ENCODE assay signal across 12 mouse cellular contexts in the genomic region with DNA sequence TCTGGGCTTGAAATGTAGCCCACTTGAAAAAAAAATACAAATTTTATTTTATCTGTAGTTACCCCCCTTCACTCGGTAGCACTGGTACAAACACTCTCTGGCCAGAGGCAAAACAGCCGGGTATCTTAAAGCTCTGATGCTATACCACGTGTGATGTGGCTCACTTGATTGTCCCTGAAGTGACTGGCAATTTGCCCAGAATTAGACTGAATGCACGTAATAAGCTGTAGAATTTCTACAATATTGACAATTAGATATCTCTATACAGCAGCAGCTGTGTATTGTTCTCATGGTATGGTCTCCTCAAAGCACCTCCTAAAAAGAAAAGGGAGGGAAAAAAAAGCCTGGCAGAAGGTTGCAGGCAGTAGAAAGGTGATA.
DNase-seq lines count a peak whose midpoint lies in the region; ATAC-seq and TF ChIP-seq lines count a peak whose summit lies in the region.
"Had no signal": no experiment of that assay in that cellular context is flagged by ENCODE, and none has a peak within 500 bp of the region (broad histone marks: within the 10 kb centered on the region; RNA-seq: fewer than 3 reads in every experiment).

No protein-coding gene starts in this region.

- H3K4me1 ChIP-seq in intestine, embryonic 15.5 days (replicated peaks) = no peaks in the 10 kb centered on the region
- no peaks in the 10 kb centered on the region for H3K4me1 ChIP-seq in intestine, postnatal 0 days (replicated peaks; ENCODE audit: control insufficient read depth, insufficient read depth, low read length)
- H3K4me1 ChIP-seq in embryonic facial prominence, embryonic 12.5 days = peaks cover 7% of the 10 kb centered on the region; the same call in 1 of the 2 replicates
- peaks cover 5% of the 10 kb centered on the region; the same call in 1 of the 2 replicates for H3K4me1 ChIP-seq in hindbrain, embryonic 14.5 days (replicated peaks; ENCODE audit: control insufficient read depth, insufficient read depth, low read length)
- H3K4me1 ChIP-seq in midbrain, postnatal 0 days (ENCODE audit: insufficient read depth, low read length) = no peaks in the 10 kb centered on the region

- H3K4me2 ChIP-seq in intestine, embryonic 15.5 days (replicated peaks) = no peak overlapping the region
- H3K4me2 ChIP-seq in intestine, postnatal 0 days (replicated peaks; ENCODE audit: low read depth) = no peak overlapping the region
- no peak overlapping the region for H3K4me2 ChIP-seq in embryonic facial prominence, embryonic 12.5 days (replicated peaks)
- no peak overlapping the region for H3K4me2 ChIP-seq in hindbrain, embryonic 14.5 days (replicated peaks)
- no peak overlapping the region for H3K4me2 ChIP-seq in midbrain, postnatal 0 days (ENCODE audit: low read depth, low read length, poor library complexity, severe bottlenecking)

- DNase-seq in hindbrain, embryonic 14.5 days (ENCODE audit: low spot score) = peak; percentile 67
- peak; percentile 61 for DNase-seq in midbrain, postnatal 0 days (ENCODE audit: low spot score)
- DNase-seq in left cerebral cortex, postnatal 10 days (ENCODE audit: extremely low spot score in 1 of 2, low spot score in 2 of 2) = no peak
- DNase-seq: heart, postnatal 14 days; kidney, postnatal 4 days; liver, postnatal 0 days; right cerebral cortex, adult 18-20 months had no signal

- no peaks in the 10 kb centered on the region for H3K36me3 ChIP-seq in intestine, embryonic 15.5 days
- no peaks in the 10 kb centered on the region for H3K36me3 ChIP-seq in intestine, postnatal 0 days (ENCODE audit: control insufficient read depth, insufficient read depth)
- H3K36me3 ChIP-seq in embryonic facial prominence, embryonic 12.5 days = no peaks in the 10 kb centered on the region
- H3K36me3 ChIP-seq in hindbrain, embryonic 14.5 days (replicated peaks; ENCODE audit: control insufficient read depth, insufficient read depth) = no peaks in the 10 kb centered on the region
- no peaks in the 10 kb centered on the region for H3K36me3 ChIP-seq in midbrain, postnatal 0 days (ENCODE audit: insufficient read depth, low read length)

- WGBS in intestine, embryonic 15.5 days = 43% methylated on average over 4 of the region's 4 CpGs
- WGBS in intestine, postnatal 0 days = 33% methylated on average over 4 of the region's 4 CpGs
- WGBS in embryonic facial prominence, embryonic 12.5 days = 21% methylated on average over 4 of the region's 4 CpGs
- 16% methylated on average over 4 of the region's 4 CpGs for WGBS in hindbrain, embryonic 14.5 days
- WGBS in midbrain, postnatal 0 days = 15% methylated on average over 4 of the region's 4 CpGs

- no peak overlapping the region for H3K9ac ChIP-seq in intestine, embryonic 15.5 days
- H3K9ac ChIP-seq in intestine, postnatal 0 days (ENCODE audit: low read depth, low read length) = no peak overlapping the region
- H3K9ac ChIP-seq in embryonic facial prominence, embryonic 12.5 days = no peak overlapping the region
- no peak overlapping the region for H3K9ac ChIP-seq in hindbrain, embryonic 14.5 days
- no peak overlapping the region for H3K9ac ChIP-seq in midbrain, postnatal 0 days (replicated peaks; ENCODE audit: low read length, poor library complexity, severe bottlenecking)
- H3K9ac ChIP-seq: liver, postnatal 0 days had no signal

- H3K27ac ChIP-seq in intestine, embryonic 15.5 days = no peak overlapping the region
- no peak overlapping the region for H3K27ac ChIP-seq in intestine, postnatal 0 days (ENCODE audit: low read depth, low read length)
- no peak overlapping the region for H3K27ac ChIP-seq in embryonic facial prominence, embryonic 12.5 days
- H3K27ac ChIP-seq in hindbrain, embryonic 14.5 days = no peak overlapping the region; the same call in 1 of the 2 replicates
- no peak overlapping the region for H3K27ac ChIP-seq in midbrain, postnatal 0 days (ENCODE audit: low read depth, low read length)

- intact Hi-C loops in left cerebral cortex, postnatal 10 days (cut with DNase I) = no loop called here

- no peak for TF ChIP-seq CTCF in intestine, postnatal 0 days (IDR thresholded peaks at IDR 0.05; ENCODE audit: low read depth)
- TF ChIP-seq CTCF in midbrain, postnatal 0 days (IDR thresholded peaks at IDR 0.05) = no peak

- H3K27me3 ChIP-seq in intestine, embryonic 15.5 days (replicated peaks) = no peaks in the 10 kb centered on the region
- H3K27me3 ChIP-seq in intestine, postnatal 0 days (replicated peaks; ENCODE audit: control insufficient read depth, insufficient read depth, low read length) = no peaks in the 10 kb centered on the region
- H3K27me3 ChIP-seq in embryonic facial prominence, embryonic 12.5 days = no peaks in the 10 kb centered on the region
- H3K27me3 ChIP-seq in hindbrain, embryonic 14.5 days (ENCODE audit: control insufficient read depth, insufficient read depth, low read length) = no peaks in the 10 kb centered on the region
- H3K27me3 ChIP-seq in midbrain, postnatal 0 days (ENCODE audit: insufficient read depth, low read length) = no peaks in the 10 kb centered on the region

- H3K4me3 ChIP-seq in intestine, embryonic 15.5 days (replicated peaks) = no peak overlapping the region
- no peak overlapping the region for H3K4me3 ChIP-seq in intestine, postnatal 0 days (ENCODE audit: low read depth, low read length)
- no peak overlapping the region for H3K4me3 ChIP-seq in embryonic facial prominence, embryonic 12.5 days
- no peak overlapping the region for H3K4me3 ChIP-seq in hindbrain, embryonic 14.5 days (replicated peaks; ENCODE audit: low read length)
- H3K4me3 ChIP-seq in midbrain, postnatal 0 days (ENCODE audit: low read depth, low read length) = no peak overlapping the region

- H3K9me3 ChIP-seq in intestine, embryonic 15.5 days = no peaks in the 10 kb centered on the region
- no peaks in the 10 kb centered on the region for H3K9me3 ChIP-seq in intestine, postnatal 0 days (ENCODE audit: control insufficient read depth)
- no peaks in the 10 kb centered on the region for H3K9me3 ChIP-seq in embryonic facial prominence, embryonic 12.5 days
- no peaks in the 10 kb centered on the region for H3K9me3 ChIP-seq in hindbrain, embryonic 14.5 days (ENCODE audit: control insufficient read depth, low read length)
- no peaks in the 10 kb centered on the region for H3K9me3 ChIP-seq in midbrain, postnatal 0 days (ENCODE audit: low read length)

- ATAC-seq in intestine, embryonic 15.5 days = peak; percentile 65
- ATAC-seq in intestine, postnatal 0 days = no peak
- ATAC-seq in embryonic facial prominence, embryonic 12.5 days (ENCODE audit: insufficient number of reproducible peaks, insufficient read depth, low FRiP score, low TSS enrichment) = 0 out of 2 replicates have a peak, but pooled peaks have one; percentile 28
- ATAC-seq in hindbrain, embryonic 14.5 days (ENCODE audit: low FRiP score) = peak; percentile 82
- peak; percentile 76; the same call in 1 of the 2 replicates for ATAC-seq in midbrain, postnatal 0 days (ENCODE audit: low FRiP score)
- ATAC-seq in erythroid progenitor cell, adult 5-6 weeks (replicated peaks; ENCODE audit: low FRiP score, poor library complexity, severe bottlenecking) = no peak
- ATAC-seq in inflammation-experienced regulatory T-cells, adult 6 months = no peak
- ATAC-seq: liver, postnatal 0 days had no signal

Comparison
In these comparisons a context has a peak if more than half of its experiments do, and no peak if none do; other contexts are left out.
1. ATAC-seq: peak in intestine, embryonic 15.5 days (single experiment), embryonic facial prominence, embryonic 12.5 days (single experiment), hindbrain, embryonic 14.5 days (single experiment) and midbrain, postnatal 0 days (single experiment); none in intestine, postnatal 0 days (single experiment), erythroid progenitor cell, adult 5-6 weeks (single experiment) and inflammation-experienced regulatory T-cells, adult 6 months (single experiment).
2. DNase-seq: peak in hindbrain, embryonic 14.5 days (single experiment) and midbrain, postnatal 0 days (single experiment); none in left cerebral cortex, postnatal 10 days (0 of 2).